Mouse (Mus musculus) left cerebral cortex, adult 8-10 months (tissue): Measurements from ENCODE around the gene Soga1. TPM values are rescaled to one million over a fixed set of nuclear protein-coding genes. Genes with fewer than 3 reads are reported as not detected.

Experiments
- DNase-seq, 2 experiments: peaks; one replicate each; pipeline ENCODE4 v3.0.0; 2022; ENCODE audit warnings: low spot score in 2 of 2
- total RNA-seq, 4 experiments: library from RNA; stranded (reverse); gene quantifications; 2 replicates each; pipeline ENCODE4 v1.2.4; 2022

Soga1 gene
- total RNA-seq, 4 experiments from 2014 or later, result 19.4 to 25.6 (median 22.0) TPM

GRCm38 (mm10) chr2:156990727-156991431 lies 88.2 kb downstream of the Soga1 start:
- DNase-seq, result no peak

GRCm38 (mm10) chr2:156987316-156987715 lies 91.7 kb downstream of the Soga1 start:
- no peak for DNase-seq

GRCm38 (mm10) chr2:156982864-156983263 lies 96.2 kb downstream of the Soga1 start:
- DNase-seq, result no peak

GRCm38 (mm10) chr2:156981291-156981690 lies 97.8 kb downstream of the Soga1 start:
- DNase-seq, result no peak

- no peak for DNase-seq
Measured at GRCm38 (mm10) chr2:156980059-156980458, 99.0 kb downstream of the Soga1 start.

GRCm38 (mm10) chr2:156976711-156977110 lies 102.3 kb downstream of the Soga1 start:
- DNase-seq, result no peak

- no peak for DNase-seq
Measured at GRCm38 (mm10) chr2:156974967-156975366, 104.1 kb downstream of the Soga1 start.

GRCm38 (mm10) chr2:156973316-156974100 lies 105.5 kb downstream of the Soga1 start:
- DNase-seq, result peak; percentile 29 to 92

- no peak for DNase-seq
Measured at GRCm38 (mm10) chr2:156970253-156970652, 108.8 kb downstream of the Soga1 start.

GRCm38 (mm10) chr2:156968501-156968900 lies 110.6 kb downstream of the Soga1 start:
- no peak for DNase-seq

- no peak for DNase-seq
Measured at GRCm38 (mm10) chr2:156967388-156967787, 111.7 kb downstream of the Soga1 start.

Other genes starting within 250 kb of the Soga1 start
- gene Tgif2, start 239.2 kb downstream of the Soga1 start, total RNA-seq, result 1 to 10 TPM in 2 of 4 experiments, under 1 TPM in 2; 0.55 to 1.1 (median 0.84) TPM
- gene 4930518I15Rik, start 221.3 kb downstream of the Soga1 start, total RNA-seq, result 1 to 10 TPM; 2.4 to 3.6 (median 2.8) TPM
- 10 to 100 TPM; 75.3 to 83.0 (median 79.6) TPM for gene Rab5if, start 216.1 kb downstream of the Soga1 start, total RNA-seq
- under 1 TPM; 0.26 to 0.68 (median 0.30) TPM for gene Sla2, start 192.1 kb downstream of the Soga1 start, total RNA-seq
- 100 to 1,000 TPM; 434 to 522 (median 478) TPM for gene Ndrg3, start 87.2 kb downstream of the Soga1 start, total RNA-seq
- 1 to 10 TPM; 5.7 to 8.4 (median 7.2) TPM for gene Dsn1, start 72.1 kb downstream of the Soga1 start, total RNA-seq
- not detected for gene Tldc2, start 7.8 kb upstream of the Soga1 start, total RNA-seq
- 10 to 100 TPM; 12.8 to 17.0 (median 14.9) TPM for gene Samhd1, start 56.0 kb upstream of the Soga1 start, total RNA-seq
- 1 to 10 TPM; 1.5 to 2.2 (median 1.9) TPM for gene Rbl1, start 125.3 kb upstream of the Soga1 start, total RNA-seq
- gene Rpn2, start 199.8 kb upstream of the Soga1 start, total RNA-seq, result 100 to 1,000 TPM; 141 to 150 (median 144) TPM
- 1 to 10 TPM; 1.1 to 1.6 (median 1.4) TPM for gene Mroh8, start 200.3 kb upstream of the Soga1 start, total RNA-seq